Mouse (Mus musculus): ENCODE measurements around the gene Gm37240. TPM values are rescaled to one million over a fixed set of nuclear protein-coding genes. Genes with fewer than 3 reads are reported as not detected.

The Gm37240 gene
- polyA plus RNA-seq, 1 experiment: 0.77 TPM

- WGBS: 60% methylated on average over 3 of the region's 3 CpGs
- no peak overlapping the region for H3K4me3 ChIP-seq (replicated peaks; ENCODE audit: insufficient read depth, low read depth, low read length)
- TF ChIP-seq POLR2A (IDR thresholded peaks at IDR 0.05; ENCODE audit: borderline replicate concordance, insufficient read depth, low read length) (no peak), CTCF (IDR thresholded peaks at IDR 0.05; ENCODE audit: borderline replicate concordance, insufficient read depth, low read depth, low read length) (no peak)
- H3K4me1 ChIP-seq (ENCODE audit: control insufficient read depth, insufficient read depth, low read length): no peaks in the 10 kb centered on the region
- DNase-seq: no peak
- H3K27ac ChIP-seq (ENCODE audit: insufficient read depth, low read length): no peak overlapping the region
- no peaks in the 10 kb centered on the region for H3K27me3 ChIP-seq (ENCODE audit: control insufficient read depth, insufficient read depth, low read length)
These were observed 958.1 kb downstream of the Gm37240 start for GRCm38 (mm10) chr3:84929171-84929570.

GRCm38 (mm10) chr3:84927901-84928300, 959.4 kb downstream of the Gm37240 start:
- Histone ChIP-seq H3K4me3 (replicated peaks; ENCODE audit: insufficient read depth, low read depth, low read length) (no peak overlapping the region), H3K27ac (ENCODE audit: insufficient read depth, low read length) (no peak overlapping the region), H3K4me1 (ENCODE audit: control insufficient read depth, insufficient read depth, low read length) (no peaks in the 10 kb centered on the region), H3K27me3 (ENCODE audit: control insufficient read depth, insufficient read depth, low read length) (no peaks in the 10 kb centered on the region)
- TF ChIP-seq CTCF (IDR thresholded peaks at IDR 0.05; ENCODE audit: borderline replicate concordance, insufficient read depth, low read depth, low read length) (no peak), POLR2A (IDR thresholded peaks at IDR 0.05; ENCODE audit: borderline replicate concordance, insufficient read depth, low read length) (no peak)
- WGBS: 93% methylated on average over 2 of the region's 2 CpGs
- no peak for DNase-seq

GRCm38 (mm10) chr3:84927168-84927794, 960.0 kb downstream of the Gm37240 start:
- H3K4me1 ChIP-seq (ENCODE audit: control insufficient read depth, insufficient read depth, low read length): no peaks in the 10 kb centered on the region
- TF ChIP-seq CTCF (IDR thresholded peaks at IDR 0.05; ENCODE audit: borderline replicate concordance, insufficient read depth, low read depth, low read length) (no peak), POLR2A (IDR thresholded peaks at IDR 0.05; ENCODE audit: borderline replicate concordance, insufficient read depth, low read length) (no peak)
- no peak for DNase-seq
- H3K27ac ChIP-seq (ENCODE audit: insufficient read depth, low read length): no peak overlapping the region
- WGBS: 84% methylated on average over 8 of the region's 8 CpGs
- H3K4me3 ChIP-seq (replicated peaks; ENCODE audit: insufficient read depth, low read depth, low read length): no peak overlapping the region
- no peaks in the 10 kb centered on the region for H3K27me3 ChIP-seq (ENCODE audit: control insufficient read depth, insufficient read depth, low read length)

GRCm38 (mm10) chr3:84926140-84926539, 961.2 kb downstream of the Gm37240 start:
- 93% methylated on average over 5 of the region's 5 CpGs for WGBS
- no peak for TF ChIP-seq POLR2A (IDR thresholded peaks at IDR 0.05; ENCODE audit: borderline replicate concordance, insufficient read depth, low read length)
- TF ChIP-seq CTCF (IDR thresholded peaks at IDR 0.05; ENCODE audit: borderline replicate concordance, insufficient read depth, low read depth, low read length): no peak

GRCm38 (mm10) chr3:84925229-84925628, 962.1 kb downstream of the Gm37240 start:
- Histone ChIP-seq H3K4me3 (replicated peaks; ENCODE audit: insufficient read depth, low read depth, low read length) (no peak overlapping the region), H3K4me1 (ENCODE audit: control insufficient read depth, insufficient read depth, low read length) (no peaks in the 10 kb centered on the region), H3K27ac (ENCODE audit: insufficient read depth, low read length) (no peak overlapping the region), H3K27me3 (ENCODE audit: control insufficient read depth, insufficient read depth, low read length) (no peaks in the 10 kb centered on the region)
- no peak for DNase-seq
- 45% methylated on average over 4 of the region's 4 CpGs for WGBS
- TF ChIP-seq POLR2A (IDR thresholded peaks at IDR 0.05; ENCODE audit: borderline replicate concordance, insufficient read depth, low read length): no peak
- no peak for TF ChIP-seq CTCF (IDR thresholded peaks at IDR 0.05; ENCODE audit: borderline replicate concordance, insufficient read depth, low read depth, low read length)

More at GRCm38 (mm10) chr3:84926140-84926539, 961.2 kb downstream of the Gm37240 start:
- Histone ChIP-seq H3K27ac (ENCODE audit: insufficient read depth, low read length) (no peak overlapping the region), H3K4me3 (replicated peaks; ENCODE audit: insufficient read depth, low read depth, low read length) (no peak overlapping the region), H3K4me1 (ENCODE audit: control insufficient read depth, insufficient read depth, low read length) (no peaks in the 10 kb centered on the region), H3K27me3 (ENCODE audit: control insufficient read depth, insufficient read depth, low read length) (no peaks in the 10 kb centered on the region)
- no peak for DNase-seq

GRCm38 (mm10) chr3:84923670-84924069, 963.6 kb downstream of the Gm37240 start:
- WGBS: 100% methylated on average over 1 of the region's 1 CpGs
- H3K4me3 ChIP-seq (replicated peaks; ENCODE audit: insufficient read depth, low read depth, low read length): no peak overlapping the region
- no peak for DNase-seq
- no peak for TF ChIP-seq CTCF (IDR thresholded peaks at IDR 0.05; ENCODE audit: borderline replicate concordance, insufficient read depth, low read depth, low read length)
- no peak for TF ChIP-seq POLR2A (IDR thresholded peaks at IDR 0.05; ENCODE audit: borderline replicate concordance, insufficient read depth, low read length)
- H3K27ac ChIP-seq (ENCODE audit: insufficient read depth, low read length): no peak overlapping the region
- no peaks in the 10 kb centered on the region for H3K27me3 ChIP-seq (ENCODE audit: control insufficient read depth, insufficient read depth, low read length)
- no peaks in the 10 kb centered on the region for H3K4me1 ChIP-seq (ENCODE audit: control insufficient read depth, insufficient read depth, low read length)

- TF ChIP-seq CTCF (IDR thresholded peaks at IDR 0.05; ENCODE audit: borderline replicate concordance, insufficient read depth, low read depth, low read length) (no peak), POLR2A (IDR thresholded peaks at IDR 0.05; ENCODE audit: borderline replicate concordance, insufficient read depth, low read length) (no peak)
- DNase-seq: no peak
- Histone ChIP-seq H3K4me3 (replicated peaks; ENCODE audit: insufficient read depth, low read depth, low read length) (no peak overlapping the region), H3K27ac (ENCODE audit: insufficient read depth, low read length) (no peak overlapping the region), H3K27me3 (ENCODE audit: control insufficient read depth, insufficient read depth, low read length) (no peaks in the 10 kb centered on the region), H3K4me1 (ENCODE audit: control insufficient read depth, insufficient read depth, low read length) (no peaks in the 10 kb centered on the region)
- 67% methylated on average over 1 of the region's 1 CpGs for WGBS
These were observed 964.1 kb downstream of the Gm37240 start for GRCm38 (mm10) chr3:84923256-84923655.

GRCm38 (mm10) chr3:84921704-84922420, 965.5 kb downstream of the Gm37240 start:
- 76% methylated on average over 6 of the region's 6 CpGs for WGBS
- DNase-seq: peak in 1 of 2 experiments; percentile 41
- Histone ChIP-seq H3K27ac (ENCODE audit: insufficient read depth, low read length) (no peak overlapping the region), H3K27me3 (ENCODE audit: control insufficient read depth, insufficient read depth, low read length) (no peaks in the 10 kb centered on the region), H3K4me1 (ENCODE audit: control insufficient read depth, insufficient read depth, low read length) (peaks cover 2% of the 10 kb centered on the region; the same call in 1 of the 2 replicates), H3K4me3 (replicated peaks; ENCODE audit: insufficient read depth, low read depth, low read length) (no peak overlapping the region)
- TF ChIP-seq POLR2A (IDR thresholded peaks at IDR 0.05; ENCODE audit: borderline replicate concordance, insufficient read depth, low read length): no peak
- TF ChIP-seq CTCF (IDR thresholded peaks at IDR 0.05; ENCODE audit: borderline replicate concordance, insufficient read depth, low read depth, low read length): peak; percentile 43; the same call in 1 of the 2 replicates
